Mouse (Mus musculus): ENCODE results near the gene Gm10840.
"Not testable (repeated sequence)": the region's sequence is repeated elsewhere in the genome, so short reads cannot be mapped to it uniquely, and the experiment has no call there.

The Gm10840 gene

GRCm38 (mm10) chr11:106160841-106161721, at the start of gene Gm10840, which contains the start of gene Limd2:
Gm10840 (plus strand) TSS chr11:106160850.
Limd2 (minus strand) TSS chr11:106160860.
- DNase-seq = peak; percentile 84

GRCm38 (mm10) chr11:106111688-106112087, 49.0 kb upstream of the Gm10840 start:
- DNase-seq = no peak

- no peak for DNase-seq
Observed at GRCm38 (mm10) chr11:106122221-106122620, 38.4 kb upstream of the Gm10840 start.

- DNase-seq = no peak
Observed at GRCm38 (mm10) chr11:106122736-106123135, 37.9 kb upstream of the Gm10840 start.

GRCm38 (mm10) chr11:106124784-106125183, 35.9 kb upstream of the Gm10840 start:
- DNase-seq = no peak

- DNase-seq = no peak
Observed at GRCm38 (mm10) chr11:106125827-106126226, 34.8 kb upstream of the Gm10840 start.

- not testable (repeated sequence) for DNase-seq
Observed at GRCm38 (mm10) chr11:106126727-106127373, 33.8 kb upstream of the Gm10840 start.

GRCm38 (mm10) chr11:106129477-106129876, 31.2 kb upstream of the Gm10840 start:
- DNase-seq = no peak

- DNase-seq = no peak
Observed at GRCm38 (mm10) chr11:106132516-106132915, 28.1 kb upstream of the Gm10840 start.

GRCm38 (mm10) chr11:106134580-106135528, 25.8 kb upstream of the Gm10840 start:
- peak; percentile 60 for DNase-seq

GRCm38 (mm10) chr11:106151219-106151618, 9.4 kb upstream of the Gm10840 start:
- no peak for DNase-seq

GRCm38 (mm10) chr11:106152132-106152531, 8.5 kb upstream of the Gm10840 start:
- peak; percentile 62 for DNase-seq

- DNase-seq = no peak
Observed at GRCm38 (mm10) chr11:106154091-106154490, 6.6 kb upstream of the Gm10840 start.

- DNase-seq = no peak
Observed at GRCm38 (mm10) chr11:106154770-106155169, 5.9 kb upstream of the Gm10840 start.

- no peak for DNase-seq
Observed at GRCm38 (mm10) chr11:106155761-106156160, 4.9 kb upstream of the Gm10840 start.

- DNase-seq = no peak
Observed at GRCm38 (mm10) chr11:106156257-106156656, 4.4 kb upstream of the Gm10840 start.

GRCm38 (mm10) chr11:106157154-106157553, 3.5 kb upstream of the Gm10840 start:
- DNase-seq = no peak

- DNase-seq = peak; percentile 63
Observed at GRCm38 (mm10) chr11:106158081-106158929, 2.3 kb upstream of the Gm10840 start.

GRCm38 (mm10) chr11:106158930-106159215, 1.8 kb upstream of the Gm10840 start:
- DNase-seq = no peak

GRCm38 (mm10) chr11:106159216-106159920, 1.3 kb upstream of the Gm10840 start:
- DNase-seq = peak; percentile 83

All from cerebellum, adult 11-12 months (tissue).